Mouse (Mus musculus): ENCODE results near the gene Tnik. TPM values are rescaled to one million over a fixed set of nuclear protein-coding genes. Genes with fewer than 3 reads are reported as not detected.

Gene Tnik
- polyA plus RNA-seq, 1 experiment, result not detected

DNA sequence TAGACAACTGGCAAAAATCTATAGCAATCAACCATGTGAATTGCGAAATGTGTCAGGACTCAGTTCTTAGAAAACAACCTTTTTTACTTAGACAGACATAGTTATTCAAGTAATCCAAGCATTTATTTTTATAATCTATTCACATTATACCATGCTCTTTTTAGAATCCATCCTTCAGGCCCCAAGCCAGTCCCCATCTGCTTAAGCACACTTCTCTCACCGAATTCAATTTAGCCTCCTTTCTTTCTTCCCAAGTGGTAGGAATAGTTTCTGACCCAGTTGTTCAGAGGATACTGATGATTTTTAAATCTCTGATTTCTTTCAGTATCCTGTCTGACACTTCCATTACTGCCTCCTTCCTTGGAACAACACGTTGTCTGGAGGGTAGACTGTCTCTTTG, 261.5 kb downstream of the Tnik start:
- TF ChIP-seq GATA1 (IDR thresholded peaks at IDR 0.05; ENCODE audit: low read length) (no peak), TAL1 (IDR thresholded peaks at IDR 0.05; ENCODE audit: low read length) (no peak)

DNA sequence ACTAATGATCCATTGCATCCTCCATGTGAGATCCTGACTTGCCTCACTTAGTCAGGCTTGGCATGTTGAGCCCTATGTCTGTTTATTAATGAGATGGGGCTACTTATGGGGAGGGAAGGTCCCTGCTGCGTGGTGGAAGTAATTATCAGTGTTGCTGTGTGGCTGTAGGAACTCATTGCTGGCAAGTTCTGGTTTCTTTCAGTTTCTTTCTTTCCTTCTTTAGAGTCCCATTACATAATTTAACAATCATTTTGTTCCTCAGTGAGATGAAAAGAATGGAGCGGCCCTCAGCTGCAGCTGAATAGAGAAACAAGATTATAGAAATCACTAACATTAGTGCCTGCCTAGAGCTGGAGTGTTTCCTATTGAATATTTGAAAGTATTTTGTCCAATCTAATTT, 263.7 kb downstream of the Tnik start:
- no peak for TF ChIP-seq TAL1 (IDR thresholded peaks at IDR 0.05; ENCODE audit: low read length)
- no peak for TF ChIP-seq GATA1 (IDR thresholded peaks at IDR 0.05; ENCODE audit: low read length)
- H3K36me3 ChIP-seq (ENCODE audit: control insufficient read depth), result no peaks in the 10 kb centered on the region
- no peaks in the 10 kb centered on the region for H3K4me1 ChIP-seq (ENCODE audit: control insufficient read depth)

More for the DNA sequence above, 261.5 kb downstream of the Tnik start:
- no peaks in the 10 kb centered on the region for H3K9me3 ChIP-seq (ENCODE audit: control insufficient read depth, low read length)
- H3K4me3 ChIP-seq (replicated peaks), result no peak overlapping the region
- no peaks in the 10 kb centered on the region for H3K27me3 ChIP-seq (ENCODE audit: control insufficient read depth)
- no peaks in the 10 kb centered on the region for H3K4me1 ChIP-seq (ENCODE audit: control insufficient read depth)
- no peaks in the 10 kb centered on the region for H3K36me3 ChIP-seq (ENCODE audit: control insufficient read depth)

DNA sequence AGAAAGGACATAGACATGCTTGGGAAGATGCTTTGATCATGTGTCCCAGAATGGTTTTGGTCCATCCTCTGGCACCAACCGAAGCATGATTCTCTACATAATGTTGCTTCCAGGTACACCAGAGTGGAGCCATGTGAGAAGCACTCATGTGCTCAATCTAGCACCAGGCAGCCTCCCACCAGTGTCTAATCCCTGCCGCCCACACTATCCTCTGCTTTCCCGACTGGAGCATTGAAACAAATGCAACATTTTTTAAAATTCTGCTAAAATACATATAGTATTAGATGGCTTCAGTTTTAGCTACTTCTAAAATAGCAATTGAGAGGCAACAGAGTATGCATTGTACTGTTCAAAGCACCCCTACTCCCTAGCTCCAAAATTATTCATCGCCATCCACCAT, 264.2 kb downstream of the Tnik start:
- no peaks in the 10 kb centered on the region for H3K27me3 ChIP-seq (ENCODE audit: control insufficient read depth)

More for the DNA sequence above, 263.7 kb downstream of the Tnik start:
- H3K9me3 ChIP-seq (ENCODE audit: control insufficient read depth, low read length), result no peaks in the 10 kb centered on the region
- no peaks in the 10 kb centered on the region for H3K27me3 ChIP-seq (ENCODE audit: control insufficient read depth)
- H3K4me3 ChIP-seq (replicated peaks), result no peak overlapping the region

DNA sequence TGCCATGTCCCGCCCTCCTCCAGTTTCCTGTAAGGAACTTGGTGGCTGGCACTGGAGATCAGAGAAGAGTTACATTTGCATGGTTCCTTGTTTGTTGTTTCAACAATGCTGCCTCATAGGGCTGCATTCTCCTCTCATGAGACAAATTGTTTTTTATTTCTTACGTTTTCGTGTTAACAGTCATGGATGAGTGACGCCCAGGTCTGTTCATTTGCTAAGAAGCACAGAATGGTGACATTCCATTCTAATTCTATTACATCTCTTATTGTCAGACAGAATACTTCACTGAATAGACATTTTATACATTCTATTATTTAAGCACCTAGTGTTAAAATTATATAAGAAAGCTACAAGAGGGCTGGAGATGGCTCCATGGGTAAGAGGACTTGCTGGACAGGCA, 266.5 kb downstream of the Tnik start:
- Histone ChIP-seq H3K9me3 (ENCODE audit: control insufficient read depth, low read length) (no peaks in the 10 kb centered on the region), H3K36me3 (ENCODE audit: control insufficient read depth) (no peaks in the 10 kb centered on the region), H3K27me3 (ENCODE audit: control insufficient read depth) (no peaks in the 10 kb centered on the region), H3K4me1 (ENCODE audit: control insufficient read depth) (no peaks in the 10 kb centered on the region), H3K4me3 (replicated peaks) (no peak overlapping the region)
- no peak for TF ChIP-seq TAL1 (IDR thresholded peaks at IDR 0.05; ENCODE audit: low read length)
- TF ChIP-seq GATA1 (IDR thresholded peaks at IDR 0.05; ENCODE audit: low read length), result no peak

More for the DNA sequence above, 264.2 kb downstream of the Tnik start:
- H3K36me3 ChIP-seq (ENCODE audit: control insufficient read depth), result no peaks in the 10 kb centered on the region
- no peaks in the 10 kb centered on the region for H3K4me1 ChIP-seq (ENCODE audit: control insufficient read depth)
- no peak for TF ChIP-seq TAL1 (IDR thresholded peaks at IDR 0.05; ENCODE audit: low read length)
- no peak for TF ChIP-seq GATA1 (IDR thresholded peaks at IDR 0.05; ENCODE audit: low read length)
- H3K4me3 ChIP-seq (replicated peaks), result no peak overlapping the region
- no peaks in the 10 kb centered on the region for H3K9me3 ChIP-seq (ENCODE audit: control insufficient read depth, low read length)

DNA sequence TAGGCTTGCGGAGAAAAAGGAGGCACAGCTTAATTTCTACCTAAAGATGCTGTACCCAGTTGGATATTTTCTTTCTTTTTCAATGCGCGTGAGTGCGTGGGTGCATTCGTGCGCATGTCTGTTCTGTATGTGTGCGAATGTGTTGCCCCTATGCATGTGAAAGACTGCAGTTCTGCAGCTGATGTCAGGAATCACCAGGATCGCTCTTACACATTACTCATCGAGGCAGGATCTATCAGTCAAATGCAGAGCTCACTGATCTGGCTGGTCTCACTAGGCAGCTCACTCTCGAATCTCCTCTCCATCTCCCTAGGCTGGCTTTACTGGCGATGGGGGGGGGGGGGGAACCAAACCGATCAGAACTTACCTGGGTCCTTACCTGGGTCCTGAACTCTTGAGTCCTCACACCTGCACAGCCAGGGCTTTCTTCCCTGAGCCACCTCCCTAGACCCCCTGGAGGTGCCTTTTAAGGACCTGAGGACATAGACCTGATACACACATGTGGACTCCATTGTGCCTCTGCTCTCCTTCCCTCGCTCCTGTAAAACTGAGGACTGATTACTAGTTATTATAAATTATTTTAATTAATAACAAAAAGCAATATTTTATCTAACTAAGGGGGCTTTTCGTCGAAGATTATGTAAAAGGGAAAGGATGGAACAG, 268.4 kb downstream of the Tnik start:
- no peaks in the 10 kb centered on the region for H3K36me3 ChIP-seq (ENCODE audit: control insufficient read depth)
- H3K27me3 ChIP-seq (ENCODE audit: control insufficient read depth), result no peaks in the 10 kb centered on the region
- no peak for TF ChIP-seq GATA1 (IDR thresholded peaks at IDR 0.05; ENCODE audit: low read length)
- no peak for TF ChIP-seq TAL1 (IDR thresholded peaks at IDR 0.05; ENCODE audit: low read length)
- no peaks in the 10 kb centered on the region for H3K4me1 ChIP-seq (ENCODE audit: control insufficient read depth)
- no peak overlapping the region for H3K4me3 ChIP-seq (replicated peaks)
- H3K9me3 ChIP-seq (ENCODE audit: control insufficient read depth, low read length), result no peaks in the 10 kb centered on the region

DNA sequence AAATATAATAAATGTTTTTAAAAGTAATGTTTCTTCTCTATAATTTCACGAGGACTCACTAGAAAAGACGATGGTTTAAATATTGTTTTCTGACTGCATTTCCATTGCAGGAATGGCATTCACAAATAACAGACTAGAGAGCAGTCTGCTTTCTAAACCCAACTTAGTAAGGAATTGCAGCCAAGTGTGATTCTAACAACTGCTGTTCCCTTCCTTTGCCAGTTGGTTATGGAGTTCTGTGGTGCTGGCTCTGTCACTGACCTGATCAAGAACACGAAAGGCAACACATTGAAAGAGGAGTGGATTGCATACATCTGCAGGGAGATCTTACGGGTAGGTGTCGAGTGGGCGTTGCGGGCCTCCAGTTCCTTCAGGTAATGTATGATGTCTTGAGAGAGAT, 269.7 kb downstream of the Tnik start:
- Histone ChIP-seq H3K36me3 (ENCODE audit: control insufficient read depth) (no peaks in the 10 kb centered on the region), H3K9me3 (ENCODE audit: control insufficient read depth, low read length) (no peaks in the 10 kb centered on the region), H3K4me1 (ENCODE audit: control insufficient read depth) (no peaks in the 10 kb centered on the region), H3K27me3 (ENCODE audit: control insufficient read depth) (no peaks in the 10 kb centered on the region), H3K4me3 (replicated peaks) (no peak overlapping the region)
- TF ChIP-seq TAL1 (IDR thresholded peaks at IDR 0.05; ENCODE audit: low read length), result no peak
- no peak for TF ChIP-seq GATA1 (IDR thresholded peaks at IDR 0.05; ENCODE audit: low read length)

DNA sequence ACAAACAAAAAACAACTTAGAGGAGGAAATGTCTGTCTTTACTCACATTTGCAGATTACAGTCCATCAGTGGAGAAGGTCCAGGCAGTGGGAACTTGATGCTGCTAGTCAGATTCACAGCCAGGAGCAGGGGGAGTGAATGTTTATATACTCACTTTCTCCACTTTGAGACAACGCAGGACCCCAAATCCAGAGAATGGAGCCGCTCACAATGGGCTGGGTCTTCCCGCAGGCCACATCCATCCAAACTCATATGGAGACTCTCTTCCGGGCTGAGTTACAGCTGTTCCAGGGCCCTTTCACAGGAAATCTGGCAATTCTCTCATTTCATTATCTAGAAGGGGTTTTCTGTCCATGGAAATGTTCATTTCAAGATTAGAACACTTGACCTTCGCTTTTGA, 277.1 kb downstream of the Tnik start:
- H3K4me1 ChIP-seq (ENCODE audit: control insufficient read depth), result no peaks in the 10 kb centered on the region
- no peak overlapping the region for H3K4me3 ChIP-seq (replicated peaks)
- H3K9me3 ChIP-seq (ENCODE audit: control insufficient read depth, low read length), result no peaks in the 10 kb centered on the region
- no peaks in the 10 kb centered on the region for H3K27me3 ChIP-seq (ENCODE audit: control insufficient read depth)
- H3K36me3 ChIP-seq (ENCODE audit: control insufficient read depth), result no peaks in the 10 kb centered on the region
- TF ChIP-seq TAL1 (IDR thresholded peaks at IDR 0.05; ENCODE audit: low read length) (no peak), GATA1 (IDR thresholded peaks at IDR 0.05; ENCODE audit: low read length) (no peak)

DNA sequence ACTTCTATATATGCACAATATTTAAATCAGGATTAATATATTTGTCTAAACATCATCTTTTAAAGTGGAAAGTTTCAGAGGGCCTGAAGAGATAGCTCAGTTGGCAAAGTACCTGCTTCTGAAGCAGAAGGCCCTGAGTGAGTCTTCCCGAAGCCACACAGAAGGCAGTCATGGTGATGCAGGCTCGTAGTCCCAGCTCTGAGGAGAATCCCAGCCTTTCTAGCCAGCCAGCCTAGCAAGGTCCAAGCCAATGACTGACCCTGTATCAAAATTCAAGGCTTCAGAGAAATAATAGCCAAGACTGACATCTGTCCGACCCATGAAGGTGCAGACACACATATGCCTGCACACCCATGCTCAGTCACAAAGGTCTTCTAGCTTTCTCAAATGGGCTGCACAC, 279.9 kb downstream of the Tnik start:
- Histone ChIP-seq H3K4me3 (replicated peaks) (no peak overlapping the region), H3K27me3 (ENCODE audit: control insufficient read depth) (no peaks in the 10 kb centered on the region), H3K9me3 (ENCODE audit: control insufficient read depth, low read length) (no peaks in the 10 kb centered on the region), H3K36me3 (ENCODE audit: control insufficient read depth) (no peaks in the 10 kb centered on the region), H3K4me1 (ENCODE audit: control insufficient read depth) (no peaks in the 10 kb centered on the region)
- no peak for TF ChIP-seq TAL1 (IDR thresholded peaks at IDR 0.05; ENCODE audit: low read length)
- TF ChIP-seq GATA1 (IDR thresholded peaks at IDR 0.05; ENCODE audit: low read length), result no peak

DNA sequence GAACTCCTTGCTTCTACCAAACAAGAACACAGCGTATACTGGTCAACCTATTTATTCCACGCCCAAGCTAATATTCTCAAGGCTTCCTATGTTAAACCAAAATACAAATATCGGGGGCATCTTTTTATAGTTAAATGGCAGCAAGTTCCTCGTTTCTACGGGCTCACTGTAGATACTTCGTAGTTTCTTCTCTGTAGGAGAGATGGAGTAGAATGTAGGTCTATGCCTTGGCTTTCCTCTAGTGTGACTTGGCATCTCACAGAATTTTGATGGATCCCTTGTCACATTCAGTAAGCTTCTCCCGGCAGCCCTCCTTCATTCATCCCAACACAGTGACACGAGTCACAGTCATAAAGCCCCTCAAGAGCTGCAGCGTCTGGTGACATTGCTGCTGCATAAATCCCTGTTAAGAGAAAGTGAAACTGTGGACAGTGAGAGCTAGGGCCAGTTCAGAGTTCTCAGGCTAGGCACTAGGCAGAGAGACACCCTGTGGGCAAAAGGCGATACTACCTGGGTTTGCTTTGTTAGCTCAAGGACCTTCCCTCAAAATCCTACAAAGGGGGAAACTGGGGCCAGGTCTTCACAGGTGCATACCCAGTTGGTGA, 280.5 kb downstream of the Tnik start:
- Histone ChIP-seq H3K36me3 (ENCODE audit: control insufficient read depth) (no peaks in the 10 kb centered on the region), H3K4me3 (replicated peaks) (no peak overlapping the region), H3K9me3 (ENCODE audit: control insufficient read depth, low read length) (no peaks in the 10 kb centered on the region), H3K27me3 (ENCODE audit: control insufficient read depth) (no peaks in the 10 kb centered on the region), H3K4me1 (ENCODE audit: control insufficient read depth) (no peaks in the 10 kb centered on the region)
- TF ChIP-seq GATA1 (IDR thresholded peaks at IDR 0.05; ENCODE audit: low read length) (no peak), TAL1 (IDR thresholded peaks at IDR 0.05; ENCODE audit: low read length) (no peak)

Data from erythroblast, embryonic 14.5 days (primary cell).